ENCODE assay signal across 8 mouse cellular contexts in genomic region chr11:69094697-69095429, GRCm38 (mm10). TPM values are rescaled to one million over a fixed set of nuclear protein-coding genes. Genes with fewer than 3 reads are reported as not detected.
DNase-seq lines count a peak whose midpoint lies in the region; ATAC-seq lines count a peak whose summit lies in the region.

Gene Per1, plus strand, starts transcription at chr11:69095217.

- H3K4me3 ChIP-seq in hindbrain, embryonic 12.5 days = peak within 1 kb of the TSS; percentile 46

- DNase-seq in NIH3T3 (ENCODE audit: low read depth) = peak; percentile 99
- DNase-seq in cerebellum, postnatal 10 days = peak; percentile 99
- DNase-seq in frontal cortex, postnatal 10 days (ENCODE audit: low spot score in 2 of 2) = peak; percentile 100
- peak; percentile 90 to 95 for DNase-seq in layer of hippocampus, postnatal 25 days (ENCODE audit: extremely low spot score in 1 of 2, low spot score in 1 of 2)
- peak; percentile 100 for DNase-seq in lung, postnatal 25 days (ENCODE audit: low spot score)
- peak; percentile 99 for DNase-seq in retina, embryonic 14.5 days (ENCODE audit: low spot score)
- peak; percentile 96 for DNase-seq in thymus, postnatal 4 days

- ATAC-seq in hindbrain, embryonic 12.5 days (ENCODE audit: low FRiP score) = peak; percentile 92

- no peaks in the 10 kb centered on the region for H3K9me3 ChIP-seq in hindbrain, embryonic 12.5 days (replicated peaks)

- peak within 1 kb of the TSS; percentile 70 for H3K27ac ChIP-seq in hindbrain, embryonic 12.5 days

- peak within 1 kb of the TSS; percentile 60 for H3K9ac ChIP-seq in hindbrain, embryonic 12.5 days

- H3K36me3 ChIP-seq in hindbrain, embryonic 12.5 days = peaks cover 24% of the 10 kb centered on the region; the same call in 1 of the 2 replicates

- under 1% methylated on average over 37 of the region's 37 CpGs for WGBS in hindbrain, embryonic 12.5 days

- no peaks in the 10 kb centered on the region for H3K27me3 ChIP-seq in hindbrain, embryonic 12.5 days

- peak within 1 kb of the TSS; percentile 93 for H3K4me2 ChIP-seq in hindbrain, embryonic 12.5 days (replicated peaks)

- peaks cover 64% of the 10 kb centered on the region for H3K4me1 ChIP-seq in hindbrain, embryonic 12.5 days

RNA-seq across cellular contexts. Expression of gene Per1, which starts in this region (rescaled TPM):
- polyA plus RNA-seq in hindbrain, embryonic 12.5 days (2016; fragmentation: Nextera tagmentation; extraction: Ambion mirVana) = 9.8 and 11.6 TPM in 2 replicates
- total RNA-seq in layer of hippocampus, postnatal 25 days (2021) = 10 to 100 TPM; 70.1 to 89.0 TPM

Comparison
In these comparisons a context has a peak if more than half of its experiments do, and no peak if none do; other contexts are left out.
1. Peak in every context shown above with its lines: DNase-seq, ATAC-seq, H3K4me3 ChIP-seq and H3K27ac ChIP-seq.